Mouse (Mus musculus) kidney, embryonic 14.5 days (tissue): ENCODE measurements around the gene Hyal5. TPM values are rescaled to one million over a fixed set of nuclear protein-coding genes. Genes with fewer than 3 reads are reported as not detected.

Experiments used
- ATAC-seq: fragments of 200-750 bp; cut with Nextera tagmentation; 2 replicates; pipeline ENCODE4 v1.8.0; 2017; ENCODE audit warnings: moderate number of reproducible peaks, mild to moderate bottlenecking, moderate TSS enrichment, moderate library complexity; ENCODE audit not compliant: low FRiP score, low TSS enrichment
- H3K27ac ChIP-seq: fragments of 300-500 bp; sonication (generic); 2 replicates; pipeline ENCODE4 v1.5.1; 2014; ENCODE audit warnings: low read depth, mild to moderate bottlenecking, low read length, moderate library complexity, mixed read lengths
- H3K27me3 ChIP-seq: fragments of 300-500 bp; sonication (generic); 2 replicates; pipeline ENCODE4 v1.6.1; 2014; ENCODE audit warnings: mild to moderate bottlenecking, low read length; ENCODE audit not compliant: control insufficient read depth, insufficient read depth
- H3K36me3 ChIP-seq: fragments of 300-500 bp; sonication (generic); 2 replicates; pipeline ENCODE4 v1.6.1; 2014; ENCODE audit warnings: low read length, mixed read lengths; ENCODE audit not compliant: control insufficient read depth, insufficient read depth
- H3K4me1 ChIP-seq: fragments of 300-500 bp; sonication (generic); 2 replicates; pipeline ENCODE4 v1.6.1; 2014; ENCODE audit warnings: low read length, mixed read lengths; ENCODE audit not compliant: control insufficient read depth, insufficient read depth
- H3K4me2 ChIP-seq: fragments of 300-500 bp; sonication (generic); replicated peaks from 2 replicates; pipeline ENCODE4 v1.6.1; 2014; ENCODE audit warnings: low read depth, mild to moderate bottlenecking, low read length
- H3K4me3 ChIP-seq: fragments of 300-500 bp; sonication (generic); 2 replicates; pipeline ENCODE4 v1.5.1; 2014; ENCODE audit warnings: mild to moderate bottlenecking, low read length
- H3K9ac ChIP-seq: fragments of 300-500 bp; sonication (generic); 2 replicates; pipeline ENCODE4 v1.6.1; 2014; ENCODE audit warnings: low read depth, mild to moderate bottlenecking, low read length, moderate library complexity
- H3K9me3 ChIP-seq: fragments of 300-500 bp; sonication (generic); 2 replicates; pipeline ENCODE4 v1.6.1; 2016; ENCODE audit warnings: low read length; ENCODE audit not compliant: control insufficient read depth
- WGBS: fragments of 180-500 bp; shearing (Covaris S2); extraction: QIAGEN DNeasy Blood & Tissue Kit; methylation state at CpG from one replicate; pipeline ENCODE4 v1.1.7; 2014; 5-methylcytosine and 5-hydroxymethylcytosine counted together
- polyA plus RNA-seq: library from polyadenylated mRNA; unstranded; fragments of >200 nt; fragmentation: Nextera tagmentation; extraction: Ambion mirVana; gene quantifications from 2 replicates; pipeline ENCODE4 v1.2.1, GENCODE M21; 2014

Hyal5 gene
- polyA plus RNA-seq: not detected in 2 replicates

GRCm38 (mm10) chr6:24857697-24858096 lies at the start of gene Hyal5:
TSS of gene Hyal5 (plus strand) at chr6:24857997.
- H3K9me3 ChIP-seq: no peaks in the 10 kb centered on the region
- no peaks in the 10 kb centered on the region for H3K4me1 ChIP-seq
- H3K4me2 ChIP-seq: no peak within 1 kb of the TSS
- no peak for ATAC-seq
- H3K27me3 ChIP-seq: no peaks in the 10 kb centered on the region
- H3K4me3 ChIP-seq: no peak within 1 kb of the TSS
- no peak within 1 kb of the TSS for H3K27ac ChIP-seq
- no peaks in the 10 kb centered on the region for H3K36me3 ChIP-seq
- H3K9ac ChIP-seq: no peak within 1 kb of the TSS

GRCm38 (mm10) chr6:24822070-24822469 lies 35.7 kb upstream of the Hyal5 start:
- H3K4me2 ChIP-seq: no peak overlapping the region

GRCm38 (mm10) chr6:24860320-24860719 lies 2.5 kb downstream of the Hyal5 start:
- WGBS: 43% methylated on average over 2 of the region's 2 CpGs
- Histone ChIP-seq H3K4me2 (no peak overlapping the region), H3K27me3 (no peaks in the 10 kb centered on the region), H3K36me3 (no peaks in the 10 kb centered on the region), H3K4me1 (no peaks in the 10 kb centered on the region), H3K9me3 (no peaks in the 10 kb centered on the region), H3K4me3 (no peak overlapping the region), H3K9ac (no peak overlapping the region), H3K27ac (no peak overlapping the region)
- ATAC-seq: no peak

More at GRCm38 (mm10) chr6:24822070-24822469, 35.7 kb upstream of the Hyal5 start:
- no peaks in the 10 kb centered on the region for H3K4me1 ChIP-seq
- H3K4me3 ChIP-seq: no peak overlapping the region
- no peak overlapping the region for H3K27ac ChIP-seq
- ATAC-seq: no peak
- WGBS: 44% methylated on average over 2 of the region's 2 CpGs
- H3K9ac ChIP-seq: no peak overlapping the region
- no peaks in the 10 kb centered on the region for H3K9me3 ChIP-seq
- H3K27me3 ChIP-seq: no peaks in the 10 kb centered on the region
- H3K36me3 ChIP-seq: no peaks in the 10 kb centered on the region

- H3K27me3 ChIP-seq: no peaks in the 10 kb centered on the region
- H3K27ac ChIP-seq: no peak overlapping the region
- no peaks in the 10 kb centered on the region for H3K4me1 ChIP-seq
- H3K4me3 ChIP-seq: no peak overlapping the region
- 85% methylated on average over 4 of the region's 4 CpGs for WGBS
- no peaks in the 10 kb centered on the region for H3K9me3 ChIP-seq
- H3K36me3 ChIP-seq: no peaks in the 10 kb centered on the region
- no peak overlapping the region for H3K9ac ChIP-seq
- ATAC-seq: no peak
- H3K4me2 ChIP-seq: no peak overlapping the region
These were observed 5.9 kb downstream of the Hyal5 start for GRCm38 (mm10) chr6:24863649-24864048.

GRCm38 (mm10) chr6:24894146-24894873 lies 36.5 kb downstream of the Hyal5 start:
- H3K4me1 ChIP-seq: no peaks in the 10 kb centered on the region
- WGBS: 68% methylated on average over 11 of the region's 11 CpGs
- H3K27ac ChIP-seq: no peak overlapping the region
- H3K9ac ChIP-seq: no peak overlapping the region
- ATAC-seq: peak; percentile 73
- H3K27me3 ChIP-seq: no peaks in the 10 kb centered on the region
- 0 out of 2 replicates have a peak overlapping the region, but pooled peaks have one; percentile 17 for H3K4me2 ChIP-seq
- no peaks in the 10 kb centered on the region for H3K36me3 ChIP-seq
- no peak overlapping the region for H3K4me3 ChIP-seq
- no peaks in the 10 kb centered on the region for H3K9me3 ChIP-seq

- H3K27ac ChIP-seq: no peak overlapping the region
- no peak overlapping the region for H3K4me3 ChIP-seq
- H3K4me2 ChIP-seq: 0 out of 2 replicates have a peak overlapping the region, but pooled peaks have one; percentile 17
- ATAC-seq: no peak; the same call in 1 of the 2 replicates
- no peak overlapping the region for H3K9ac ChIP-seq
- H3K4me1 ChIP-seq: no peaks in the 10 kb centered on the region
- H3K9me3 ChIP-seq: no peaks in the 10 kb centered on the region
- no peaks in the 10 kb centered on the region for H3K36me3 ChIP-seq
- no peaks in the 10 kb centered on the region for H3K27me3 ChIP-seq
- 29% methylated on average over 2 of the region's 2 CpGs for WGBS
These were observed 37.0 kb downstream of the Hyal5 start for GRCm38 (mm10) chr6:24894874-24895183.

GRCm38 (mm10) chr6:24905101-24905500 lies 47.3 kb downstream of the Hyal5 start:
- no peak for ATAC-seq
- Histone ChIP-seq H3K9me3 (no peaks in the 10 kb centered on the region), H3K4me1 (no peaks in the 10 kb centered on the region), H3K36me3 (no peaks in the 10 kb centered on the region), H3K27ac (no peak overlapping the region), H3K27me3 (no peaks in the 10 kb centered on the region), H3K4me2 (no peak overlapping the region), H3K9ac (no peak overlapping the region), H3K4me3 (no peak overlapping the region)
- WGBS: 81% methylated on average over 3 of the region's 3 CpGs

GRCm38 (mm10) chr6:24907824-24908223 lies 50.0 kb downstream of the Hyal5 start:
- no peak for ATAC-seq
- no peaks in the 10 kb centered on the region for H3K27me3 ChIP-seq
- H3K4me3 ChIP-seq: no peak overlapping the region
- H3K36me3 ChIP-seq: no peaks in the 10 kb centered on the region
- no peak overlapping the region for H3K9ac ChIP-seq
- WGBS: 83% methylated on average over 2 of the region's 2 CpGs
- H3K9me3 ChIP-seq: no peaks in the 10 kb centered on the region
- no peaks in the 10 kb centered on the region for H3K4me1 ChIP-seq
- H3K27ac ChIP-seq: no peak overlapping the region
- H3K4me2 ChIP-seq: no peak overlapping the region

GRCm38 (mm10) chr6:24910016-24910727 lies 52.4 kb downstream of the Hyal5 start:
- H3K36me3 ChIP-seq: no peaks in the 10 kb centered on the region
- no peak for ATAC-seq
- H3K9ac ChIP-seq: no peak overlapping the region
- 69% methylated on average over 2 of the region's 2 CpGs for WGBS
- no peak overlapping the region for H3K4me2 ChIP-seq
- H3K27ac ChIP-seq: no peak overlapping the region
- no peaks in the 10 kb centered on the region for H3K9me3 ChIP-seq
- H3K27me3 ChIP-seq: no peaks in the 10 kb centered on the region
- H3K4me1 ChIP-seq: no peaks in the 10 kb centered on the region
- no peak overlapping the region for H3K4me3 ChIP-seq
